Mouse (Mus musculus) MEL (cell line): ENCODE data around the gene Ager. TPM values are rescaled to one million over a fixed set of nuclear protein-coding genes. Genes with fewer than 3 reads are reported as not detected.

Experiments
- DNase-seq: peaks from one replicate; pipeline ENCODE4 v3.0.0; 2011; ENCODE audit warnings: low read depth, low spot score
- H3K27ac ChIP-seq: 2 replicates; pipeline ENCODE4 v1.5.1; 2012; ENCODE audit warnings: low read depth, mild to moderate bottlenecking, control low read depth, low read length, moderate library complexity; ENCODE audit not compliant: control insufficient read depth
- H3K27me3 ChIP-seq, 2 experiments: fragments of 150-350 bp in 1 of 2; sonication (generic) in 1 of 2; 2 replicates each; pipeline ENCODE4 v1.6.1; 2012; ENCODE audit warnings: low read length in 2 of 2, mild to moderate bottlenecking in 2 of 2, improper control_type of control experiment in 1 of 2, moderate library complexity in 1 of 2; ENCODE audit not compliant: insufficient read depth in 2 of 2, control insufficient read depth in 1 of 2
- H3K36me3 ChIP-seq, 2 experiments: 2 replicates each; pipeline ENCODE4 v1.6.1; 2012 to 2014; ENCODE audit warnings: low read length in 2 of 2, improper control_type of control experiment in 1 of 2, inconsistent platforms in 1 of 2, mild to moderate bottlenecking in 1 of 2; ENCODE audit not compliant: insufficient read depth in 2 of 2, control insufficient read depth in 1 of 2
- H3K4me1 ChIP-seq, 2 experiments: fragments of 150-350 bp in 1 of 2; sonication (generic) in 1 of 2; 2 replicates each; pipeline ENCODE4 v1.6.1; 2012; ENCODE audit warnings: low read length in 2 of 2, improper control_type of control experiment in 1 of 2, mild to moderate bottlenecking in 1 of 2; ENCODE audit not compliant: insufficient read depth in 2 of 2, control insufficient read depth in 1 of 2
- H3K4me3 ChIP-seq, 2 experiments: fragments of 150-350 bp in 1 of 2; sonication (generic) in 1 of 2; 2 replicates each; pipeline ENCODE4 v1.5.1; 2012; ENCODE audit warnings: low read depth in 2 of 2, low read length in 2 of 2, mild to moderate bottlenecking in 2 of 2, moderate library complexity in 2 of 2, control low read depth in 1 of 2, improper control_type of control experiment in 1 of 2; ENCODE audit not compliant: control insufficient read depth in 1 of 2, insufficient read depth in 1 of 2
- H3K79me2 ChIP-seq: 2 replicates; pipeline ENCODE4 v1.6.1; 2012; ENCODE audit warnings: mild to moderate bottlenecking, low read length, moderate library complexity; ENCODE audit not compliant: control insufficient read depth, poor library complexity, insufficient read depth
- H3K9ac ChIP-seq: 2 replicates; pipeline ENCODE4 v1.6.1; 2012; ENCODE audit warnings: low read depth, mild to moderate bottlenecking, control low read depth, low read length, moderate library complexity; ENCODE audit not compliant: control insufficient read depth, poor library complexity, severe bottlenecking
- H3K9me3 ChIP-seq: fragments of 150-350 bp; sonication (generic); replicated peaks from 2 replicates; pipeline ENCODE4 v1.6.1; 2012; ENCODE audit warnings: mild to moderate bottlenecking, low read length, improper control_type of control experiment, moderate library complexity; ENCODE audit not compliant: insufficient read depth
- BHLHE40 ChIP-seq: IDR thresholded peaks from 2 replicates; pipeline ENCODE4 v1.6.1; 2012; ENCODE audit warnings: low read depth, mild to moderate bottlenecking, inconsistent platforms, low read length, improper control_type of control experiment, borderline replicate concordance
- CHD2 ChIP-seq: IDR thresholded peaks from 2 replicates; pipeline ENCODE4 v1.6.1; 2011; ENCODE audit warnings: low read length, improper control_type of control experiment
- CTCF ChIP-seq, 3 experiments: IDR thresholded peaks in 2 of 3; conservative IDR thresholded peaks in 1 of 3; 2 replicates each; pipeline ENCODE4 v1.5.1; 2011 to 2012; ENCODE audit warnings: low read length in 3 of 3, low read depth in 2 of 3, mild to moderate bottlenecking in 2 of 3, improper control_type of control experiment in 1 of 3, inconsistent platforms in 1 of 3, mixed read lengths in 1 of 3, moderate library complexity in 1 of 3; ENCODE audit not compliant: control insufficient read depth in 1 of 3, insufficient read depth in 1 of 3, poor library complexity in 1 of 3, severe bottlenecking in 1 of 3
- EP300 ChIP-seq, 2 experiments: IDR thresholded peaks; 2 replicates each; pipeline ENCODE4 v1.6.1; 2011; ENCODE audit warnings: improper control_type of control experiment in 2 of 2, low read length in 2 of 2, low read depth in 1 of 2, mild to moderate bottlenecking in 1 of 2
- GABPA ChIP-seq: IDR thresholded peaks from 2 replicates; pipeline ENCODE4 v1.6.1; 2012; ENCODE audit warnings: low read depth, mild to moderate bottlenecking, inconsistent platforms, low read length, improper control_type of control experiment, moderate library complexity
- HCFC1 ChIP-seq: IDR thresholded peaks from 2 replicates; pipeline ENCODE4 v1.6.1; 2012; ENCODE audit warnings: low read depth, mild to moderate bottlenecking, inconsistent platforms, low read length, improper control_type of control experiment, moderate library complexity
- KAT2A ChIP-seq: conservative IDR thresholded peaks from 2 replicates; pipeline ENCODE4 v1.6.1; 2012; ENCODE audit warnings: low read depth, low read length, improper control_type of control experiment, inconsistent platforms
- MAFK ChIP-seq: IDR thresholded peaks from 2 replicates; pipeline ENCODE4 v1.6.1; 2011; ENCODE audit warnings: low read depth, mild to moderate bottlenecking, low read length, improper control_type of control experiment, borderline replicate concordance
- MAX ChIP-seq: IDR thresholded peaks from 2 replicates; pipeline ENCODE4 v1.6.1; 2011; ENCODE audit warnings: low read length, improper control_type of control experiment
- MEF2A ChIP-seq: IDR thresholded peaks from 2 replicates; pipeline ENCODE4 v1.6.1; 2014; ENCODE audit warnings: low read depth, mild to moderate bottlenecking, inconsistent platforms, low read length, improper control_type of control experiment; ENCODE audit not compliant: poor library complexity, insufficient replicate concordance, severe bottlenecking; ENCODE audit errors: extremely low read depth
- MXI1 ChIP-seq: IDR thresholded peaks from 2 replicates; pipeline ENCODE4 v1.6.1; 2011; ENCODE audit warnings: mild to moderate bottlenecking, low read depth, low read length, improper control_type of control experiment
- NELFE ChIP-seq: IDR thresholded peaks from 2 replicates; pipeline ENCODE4 v1.6.1; 2011; ENCODE audit warnings: low read depth, low read length, improper control_type of control experiment
- POLR2A ChIP-seq, 2 experiments: IDR thresholded peaks; 2 replicates each; pipeline ENCODE4 v1.6.1; 2011 to 2012; ENCODE audit warnings: low read length in 2 of 2, mild to moderate bottlenecking in 2 of 2, control low read depth in 1 of 2, improper control_type of control experiment in 1 of 2, low read depth in 1 of 2, moderate library complexity in 1 of 2; ENCODE audit not compliant: control insufficient read depth in 1 of 2, insufficient read depth in 1 of 2, poor library complexity in 1 of 2
- POLR2AphosphoS2 ChIP-seq: IDR thresholded peaks from 2 replicates; pipeline ENCODE4 v1.6.1; 2011; ENCODE audit warnings: low read length, improper control_type of control experiment
- RAD21 ChIP-seq: IDR thresholded peaks from 2 replicates; pipeline ENCODE4 v1.6.1; 2011; ENCODE audit warnings: mild to moderate bottlenecking, low read depth, low read length, improper control_type of control experiment
- RCOR1 ChIP-seq: IDR thresholded peaks from 2 replicates; pipeline ENCODE4 v1.6.1; 2012; ENCODE audit warnings: low read depth, mild to moderate bottlenecking, inconsistent platforms, low read length, improper control_type of control experiment
- SMC3 ChIP-seq: IDR thresholded peaks from 2 replicates; pipeline ENCODE4 v1.6.1; 2011; ENCODE audit warnings: low read depth, low read length, improper control_type of control experiment
- TBP ChIP-seq: IDR thresholded peaks from 2 replicates; pipeline ENCODE4 v1.8.0; 2011; ENCODE audit warnings: low read depth, low read length, improper control_type of control experiment
- TCF12 ChIP-seq: IDR thresholded peaks from 2 replicates; pipeline ENCODE4 v1.6.1; 2014; ENCODE audit warnings: low read depth, mild to moderate bottlenecking, inconsistent platforms, low read length, improper control_type of control experiment, moderate library complexity
- USF2 ChIP-seq, 2 experiments: IDR thresholded peaks; 2 replicates each; pipeline ENCODE4 v1.6.1; 2011 to 2012; ENCODE audit warnings: improper control_type of control experiment in 2 of 2, low read length in 2 of 2, borderline replicate concordance in 1 of 2, inconsistent platforms in 1 of 2, low read depth in 1 of 2, mild to moderate bottlenecking in 1 of 2; ENCODE audit not compliant: insufficient read depth in 1 of 2
- ZKSCAN1 ChIP-seq: IDR thresholded peaks from 2 replicates; pipeline ENCODE4 v1.6.1; 2012; ENCODE audit warnings: low read depth, mild to moderate bottlenecking, inconsistent platforms, low read length, improper control_type of control experiment, moderate library complexity
- ZMIZ1 ChIP-seq: IDR thresholded peaks from 2 replicates; pipeline ENCODE4 v1.6.1; 2012; ENCODE audit warnings: low read depth, mild to moderate bottlenecking, inconsistent platforms, low read length, improper control_type of control experiment, moderate library complexity
- polyA plus RNA-seq, 2 experiments: library from polyadenylated mRNA; stranded (reverse) in 1 of 2; unstranded in 1 of 2; fragments of >175 nt in 1 of 2; fragments of >200 nt in 1 of 2; gene quantifications; 2 replicates each; pipeline versions ENCODE4 v1.2.1 to v1.2.4; 2012; ENCODE audit warnings: low replicate concordance in 2 of 2, low read depth in 1 of 2; ENCODE audit not compliant: insufficient read length in 2 of 2, insufficient read depth in 1 of 2, missing spikeins in 1 of 2
- total RNA-seq: library from RNA; depleted of rRNA; stranded (reverse); fragments of 300-350 nt; gene quantifications from 2 replicates; pipeline ENCODE4 v1.2.3, GENCODE M21; 2012

Ager gene
- total and polyA plus RNA-seq, 3 experiments: 0.27 to 3.7 TPM; not detected in 1

DNA sequence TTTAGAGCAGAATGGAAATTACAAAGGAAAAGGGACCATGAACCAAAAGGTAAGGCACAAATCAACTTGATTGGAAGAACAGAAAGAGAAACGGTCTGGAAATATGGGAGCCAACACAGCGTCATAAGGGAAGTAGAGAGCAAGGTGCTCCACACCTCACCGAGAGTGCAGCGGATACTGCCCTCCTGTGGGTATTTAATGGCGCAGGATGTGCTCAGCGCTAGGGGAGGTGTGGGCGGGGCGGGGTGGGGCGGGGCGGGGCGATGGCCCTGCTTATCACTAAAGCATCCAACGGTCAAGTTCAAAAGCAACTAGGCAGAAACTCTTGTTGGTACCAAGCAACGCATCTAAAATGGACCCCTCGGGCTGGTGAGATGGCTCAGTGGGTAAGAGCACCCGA is 37.8 kb upstream of the Ager start:
- Histone ChIP-seq H3K4me1 (peaks cover 7 to 18% of the 10 kb centered on the region in 2 experiments), H3K79me2 (no peaks in the 10 kb centered on the region), H3K36me3 (peaks cover 0 to 10% of the 10 kb centered on the region in 2 experiments; a peak in 2 of 4 replicates), H3K27me3 (no peaks in the 10 kb centered on the region), H3K4me3 (peak overlapping the region in 1 of 2 experiments; percentile 56; a peak in 2 of 4 replicates), H3K9ac (peak overlapping the region; percentile 32), H3K9me3 (no peaks in the 10 kb centered on the region), H3K27ac (peak overlapping the region; percentile 35)
- DNase-seq: peak; percentile 77
- TF ChIP-seq TBP (0 out of 2 replicates have a peak, but pooled peaks have one; percentile 52), MEF2A (no peak), ZMIZ1 (0 out of 2 replicates have a peak, but pooled peaks have one; percentile 35), GABPA (no peak), HCFC1 (0 out of 2 replicates have a peak, but pooled peaks have one; percentile 16), RAD21 (peak; percentile 36), USF2 (IDR thresholded peaks at IDR 0.05; ENCODE audit: borderline replicate concordance in 1 of 2, insufficient read depth in 1 of 2, low read depth in 1 of 2, low read length in 2 of 2) (no peak), ZKSCAN1 (no peak), TCF12 (peak; percentile 20; the same call in 1 of the 2 replicates), MAX (0 out of 2 replicates have a peak, but pooled peaks have one; percentile 15), RCOR1 (no peak), CHD2 (no peak), BHLHE40 (no peak), POLR2AphosphoS2 (no peak), POLR2A (IDR thresholded peaks at IDR 0.05; ENCODE audit: control insufficient read depth in 1 of 2, insufficient read depth in 1 of 2, low read depth in 1 of 2, low read length in 2 of 2, poor library complexity in 1 of 2) (peak in 1 of 2 experiments; percentile 55; a peak in 1 of 4 replicates), EP300 (IDR thresholded peaks at IDR 0.05; ENCODE audit: low read depth in 1 of 2, low read length in 2 of 2) (no peak), KAT2A (no peak), MXI1 (peak; percentile 19; the same call in 1 of the 2 replicates), NELFE (no peak; the same call in 1 of the 2 replicates), SMC3 (peak; percentile 32; the same call in 1 of the 2 replicates), CTCF (IDR thresholded peaks at IDR 0.05 in 2 of 3, conservative IDR thresholded peaks at IDR 0.05 in 1 of 3; ENCODE audit: control insufficient read depth in 1 of 3, insufficient read depth in 1 of 3, low read depth in 2 of 3, low read length in 3 of 3, poor library complexity in 1 of 3, severe bottlenecking in 1 of 3) (peak in 2 of 3 experiments; percentile 48 to 56; a peak in 4 of 6 replicates), MAFK (no peak)
